Mouse (Mus musculus) induced T-regulatory cell, adult 2 months (primary cell): ENCODE results near the gene Olfr1262.

ENCODE experiments used
- DNase-seq: peaks from one replicate; pipeline ENCODE4 v3.0.0-alpha.2; 2012; ENCODE audit warnings: low read depth

The Olfr1262 gene

GRCm38 (mm10) chr2:89999845-90000244 is at the start of gene Olfr1262:
Gene Olfr1262 (plus strand): TSS chr2:90000145.
- DNase-seq = no peak

GRCm38 (mm10) chr2:89974184-89974583 is 25.8 kb upstream of the Olfr1262 start, which contains the start of gene Olfr1260:
Gene Olfr1260 (plus strand): TSS chr2:89974340.
- DNase-seq = no peak

- no peak for DNase-seq
Observed at GRCm38 (mm10) chr2:89977709-89978108, 22.2 kb upstream of the Olfr1262 start.

GRCm38 (mm10) chr2:89990921-89991320 is 9.0 kb upstream of the Olfr1262 start, which contains the start of gene Olfr1261:
Gene Olfr1261 (plus strand): TSS chr2:89991221.
- no peak for DNase-seq

GRCm38 (mm10) chr2:90011831-90012230 is 11.9 kb downstream of the Olfr1262 start, which contains the start of gene Olfr1263:
Gene Olfr1263 (plus strand): TSS chr2:90012131.
- no peak for DNase-seq

- DNase-seq = no peak
Observed at GRCm38 (mm10) chr2:90025477-90025876, 25.5 kb downstream of the Olfr1262 start, which contains the start of gene Olfr1264. Gene Olfr1264 (minus strand): TSS chr2:90025577.

- no peak for DNase-seq
Observed at GRCm38 (mm10) chr2:90035037-90035436, 35.1 kb downstream of the Olfr1262 start, which contains the start of gene Olfr1265. Gene Olfr1265 (plus strand): TSS chr2:90035337.
